Mouse (Mus musculus) fat pad, adult 2 months (tissue): ENCODE results near the gene Atp5c1.

Experiments
- DNase-seq: peaks from one replicate; pipeline ENCODE4 v3.0.0-alpha.2; 2011; ENCODE audit warnings: low read depth, low spot score; ENCODE audit errors: extremely low read depth

Gene Atp5c1

DNA sequence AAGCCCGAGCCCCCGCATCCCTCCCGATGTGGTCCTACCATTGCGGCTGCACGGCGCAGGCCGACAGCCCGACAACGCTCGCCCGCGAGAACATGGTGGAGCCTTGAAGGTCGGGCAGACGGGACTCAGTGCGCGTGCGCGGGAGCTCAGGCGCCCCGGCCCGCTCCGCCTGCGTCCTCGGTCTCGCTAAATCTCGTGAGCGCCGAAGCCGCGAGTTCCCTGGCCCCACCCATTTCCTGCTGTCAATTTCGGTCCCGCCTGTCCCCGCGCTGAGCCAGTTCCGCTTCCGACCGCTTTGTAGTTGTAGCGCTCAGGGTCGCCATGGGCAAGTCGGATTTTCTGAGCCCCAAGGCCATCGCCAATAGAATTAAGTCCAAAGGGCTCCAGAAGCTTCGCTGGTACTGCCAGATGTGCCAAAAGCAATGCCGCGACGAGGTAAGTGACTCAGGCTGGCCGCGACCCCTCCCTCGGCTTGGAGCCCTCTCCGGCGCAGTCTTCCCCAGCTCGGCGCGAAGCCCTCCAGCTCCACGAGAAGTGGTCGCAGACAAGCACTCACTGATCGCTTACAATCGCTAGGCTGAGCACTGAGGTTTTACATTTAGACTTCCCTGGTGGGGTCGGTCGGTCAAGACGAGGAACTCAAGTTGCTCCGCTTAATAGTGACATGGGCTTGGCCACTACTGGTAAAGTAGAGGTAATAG, at the start of gene Atp5c1, which contains the start of gene Kin:
Atp5c1 (minus strand) TSS at position 201 of the 701 bp plus-strand sequence.
Kin (plus strand) TSS at position 284 of the 701 bp plus-strand sequence.
- peak; percentile 30 for DNase-seq

DNA sequence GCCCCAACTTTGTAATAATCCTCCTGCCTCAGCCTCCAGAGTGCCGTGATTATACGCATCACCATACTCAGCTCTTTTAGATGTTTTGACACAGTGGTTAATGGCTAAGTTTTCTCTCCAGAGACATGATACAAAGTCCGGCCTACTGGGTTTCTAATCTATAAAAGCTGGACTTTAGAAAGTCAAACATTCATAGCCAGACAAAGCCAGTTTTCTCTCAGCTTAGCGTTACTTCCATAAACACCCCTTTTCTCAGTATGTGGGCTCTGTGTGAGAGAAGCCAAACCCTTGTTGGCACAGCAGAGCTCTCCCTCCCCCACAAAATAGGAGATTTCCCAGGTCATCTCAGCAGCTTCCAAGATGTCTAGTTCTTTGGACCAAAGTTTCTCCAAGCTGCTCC, 48.3 kb upstream of the Atp5c1 start:
- no peak for DNase-seq

DNA sequence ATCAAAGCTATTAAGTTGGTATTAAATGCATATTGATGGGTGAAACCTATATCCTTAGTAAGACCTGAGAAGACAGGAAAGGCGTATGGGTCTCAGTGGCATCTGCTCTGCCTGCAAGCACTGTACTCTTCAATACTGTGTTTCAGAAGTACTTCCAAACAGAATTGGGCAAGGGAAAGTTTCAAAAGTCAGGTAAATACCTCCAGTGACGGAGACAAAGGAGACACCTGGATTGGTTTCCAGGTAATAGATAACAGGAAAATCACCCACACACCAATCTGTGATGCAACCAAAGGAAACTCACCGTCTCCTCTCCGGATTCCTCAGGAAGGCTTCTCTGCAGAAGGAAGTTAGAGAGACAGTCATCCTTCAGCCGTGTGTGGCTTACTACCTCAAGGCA, 47.2 kb upstream of the Atp5c1 start:
- peak; percentile 39 for DNase-seq

DNA sequence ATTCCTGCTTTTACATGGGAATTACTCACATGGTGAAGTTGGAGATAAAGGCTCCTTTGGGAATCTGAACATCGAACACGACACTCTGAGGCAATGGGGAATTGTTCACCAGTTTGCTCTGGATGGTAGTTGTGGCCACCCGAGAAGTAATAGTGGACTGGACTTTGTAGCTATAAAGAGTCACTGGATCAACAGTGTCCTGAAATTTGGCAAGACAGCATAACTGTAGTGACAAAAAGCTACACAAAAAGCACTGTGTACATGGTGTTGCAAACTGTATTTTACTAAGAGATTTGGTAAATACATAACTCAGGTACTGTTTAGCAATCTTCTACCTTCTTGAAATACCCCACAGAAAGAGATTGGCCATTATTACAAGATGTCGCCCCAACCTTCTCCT, 45.8 kb upstream of the Atp5c1 start:
- no peak for DNase-seq

DNA sequence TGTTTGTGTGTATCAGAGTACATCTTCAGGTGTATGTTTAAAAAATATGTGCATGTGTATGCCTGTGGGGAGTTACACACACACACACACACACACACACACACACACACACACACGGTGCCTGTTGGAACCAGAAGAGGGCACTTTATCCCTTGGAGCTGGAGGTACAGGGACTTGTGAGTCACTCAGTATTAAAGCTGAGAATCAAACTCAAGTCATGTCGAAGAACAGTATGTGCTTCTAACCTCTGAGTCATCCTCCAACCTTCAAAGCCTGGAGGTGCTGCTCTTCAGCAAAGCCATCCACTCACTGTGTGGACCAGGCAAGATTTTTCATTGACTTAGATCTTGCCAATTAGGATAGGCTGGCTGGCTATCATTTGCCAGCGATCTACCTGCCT, 41.5 kb upstream of the Atp5c1 start:
- DNase-seq = no peak

DNA sequence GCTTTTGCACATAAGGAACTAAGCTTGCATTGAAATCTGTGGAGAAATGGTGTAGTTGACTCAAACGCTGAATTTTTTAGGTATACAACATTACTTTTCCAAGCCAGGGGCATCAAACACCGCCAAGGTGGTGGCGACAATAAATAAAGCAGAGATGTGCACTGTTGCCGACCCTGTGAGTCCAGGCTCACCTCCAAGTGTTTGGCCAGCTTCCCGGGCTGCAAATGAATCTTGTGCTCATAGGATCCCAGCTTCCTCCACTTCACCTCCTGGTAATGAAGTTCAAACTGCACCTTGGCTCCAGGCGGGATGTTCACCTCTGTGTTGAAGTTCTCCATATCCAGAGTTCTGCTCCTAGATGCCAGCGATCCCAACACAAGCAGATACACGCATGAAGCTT, 39.0 kb upstream of the Atp5c1 start:
- no peak for DNase-seq

DNA sequence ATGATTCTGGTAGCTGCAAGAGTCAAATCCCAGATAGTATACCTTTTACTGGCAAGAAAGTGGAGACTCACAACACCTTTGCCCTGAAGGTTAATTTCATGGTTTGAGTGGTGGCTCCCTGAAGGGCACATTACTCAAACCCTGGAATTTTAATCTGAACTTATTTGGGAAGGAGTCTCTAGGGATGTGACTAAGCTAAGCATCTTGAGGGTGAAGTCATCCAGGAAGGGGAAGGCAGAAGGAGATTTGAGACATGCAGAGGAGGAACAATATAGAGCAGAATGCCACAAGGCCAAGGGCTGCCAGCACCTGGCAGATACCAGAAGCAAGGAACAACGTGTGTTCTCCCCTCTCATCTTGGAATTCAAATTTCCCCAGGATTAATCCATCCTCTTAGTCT, 38.4 kb upstream of the Atp5c1 start:
- DNase-seq = no peak

DNA sequence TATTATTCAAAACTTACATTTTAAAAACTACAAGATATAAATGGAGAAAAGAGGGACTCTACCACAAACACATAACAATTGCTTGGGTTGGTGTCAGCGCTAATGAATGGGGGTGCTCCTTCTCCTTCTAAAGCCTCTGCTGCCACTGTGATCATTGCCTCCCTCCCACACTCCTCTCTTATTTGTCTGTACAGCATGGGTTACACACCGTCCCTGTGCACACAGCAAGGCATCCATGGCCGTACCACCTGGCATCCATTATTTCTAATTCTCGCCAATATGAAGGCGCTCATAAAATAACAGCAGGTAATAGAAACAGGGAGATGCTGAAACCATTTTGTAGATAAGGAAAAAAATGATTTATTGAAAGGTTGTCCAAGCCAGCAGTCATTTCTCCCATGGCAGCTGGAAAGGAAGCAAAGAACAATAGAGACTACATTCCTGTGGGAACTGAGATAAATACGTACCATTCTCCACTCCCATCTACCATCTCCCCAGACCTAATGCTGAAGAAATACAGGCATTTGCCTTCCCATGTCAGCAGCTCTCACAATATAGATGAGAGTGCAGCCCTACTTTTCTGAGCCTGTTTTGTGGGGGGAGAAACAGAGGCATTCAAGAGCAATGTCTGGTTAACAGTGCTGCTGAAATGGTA, 28.4 kb upstream of the Atp5c1 start:
- no peak for DNase-seq

DNA sequence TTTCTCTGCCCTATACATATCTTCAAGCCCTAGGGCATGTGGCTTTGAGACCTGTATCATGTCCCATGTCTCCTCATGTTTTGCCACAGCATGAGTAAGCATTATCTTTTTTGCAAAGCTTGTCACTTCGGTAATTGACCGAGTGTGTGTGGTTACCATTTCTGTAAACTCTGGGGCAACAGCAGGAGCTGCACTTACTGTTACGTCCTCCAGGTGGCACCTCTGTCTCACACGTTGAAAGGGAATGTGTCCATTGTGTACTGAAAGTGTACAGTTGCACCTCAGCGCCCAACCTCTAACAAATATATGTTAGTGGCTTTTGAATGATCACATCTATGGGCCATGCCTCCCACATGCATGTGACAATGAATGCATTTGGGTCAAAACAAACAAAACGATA, 20.9 kb upstream of the Atp5c1 start:
- DNase-seq = no peak

DNA sequence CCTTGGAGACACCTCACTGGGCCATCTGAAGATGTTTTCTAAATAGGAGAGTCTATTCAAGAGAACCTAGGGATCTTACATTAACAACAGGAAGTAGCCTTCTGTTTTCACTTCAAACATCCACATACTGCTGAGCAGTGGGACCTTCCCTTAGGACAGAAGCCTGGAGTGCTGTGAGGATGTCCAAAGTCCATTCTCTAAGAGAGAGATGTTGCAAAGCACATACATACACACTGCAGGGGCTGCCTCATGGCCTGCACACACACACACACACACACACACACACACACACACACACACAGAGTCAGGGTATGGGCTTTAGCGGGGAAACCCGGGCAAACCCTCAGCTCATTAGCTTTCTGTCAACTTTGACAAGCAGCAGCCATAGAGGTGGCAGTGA, 20.2 kb upstream of the Atp5c1 start:
- no peak for DNase-seq

DNA sequence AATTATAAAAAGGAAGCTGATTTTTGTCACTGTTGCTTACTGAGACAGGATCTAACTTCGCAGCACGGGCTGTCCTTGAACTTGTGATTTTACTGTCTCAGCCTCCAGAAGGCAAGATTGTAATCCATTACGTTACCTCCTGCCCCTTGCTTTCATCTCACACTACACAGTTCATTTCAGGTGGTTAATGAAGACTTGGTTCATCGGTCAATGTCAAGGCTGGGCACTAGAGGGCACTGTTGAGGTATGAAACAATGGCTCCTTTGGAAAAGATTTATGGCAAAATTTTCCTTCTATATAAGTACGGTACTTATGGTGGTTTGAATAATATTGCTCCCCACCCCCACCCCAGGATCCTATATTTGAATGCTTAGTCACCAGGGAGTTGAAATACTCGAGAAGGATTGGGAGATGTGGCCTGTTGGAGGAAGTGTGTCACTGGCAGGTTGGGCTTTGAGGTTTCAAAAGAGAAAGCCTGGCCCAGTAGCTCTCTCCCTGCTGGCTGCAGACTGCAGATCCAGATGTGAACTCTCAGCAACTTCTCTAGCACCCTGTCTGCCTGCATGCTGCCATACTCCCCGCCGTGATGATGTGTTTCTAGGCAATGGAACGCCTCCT, 18.4 kb upstream of the Atp5c1 start:
- DNase-seq = no peak

DNA sequence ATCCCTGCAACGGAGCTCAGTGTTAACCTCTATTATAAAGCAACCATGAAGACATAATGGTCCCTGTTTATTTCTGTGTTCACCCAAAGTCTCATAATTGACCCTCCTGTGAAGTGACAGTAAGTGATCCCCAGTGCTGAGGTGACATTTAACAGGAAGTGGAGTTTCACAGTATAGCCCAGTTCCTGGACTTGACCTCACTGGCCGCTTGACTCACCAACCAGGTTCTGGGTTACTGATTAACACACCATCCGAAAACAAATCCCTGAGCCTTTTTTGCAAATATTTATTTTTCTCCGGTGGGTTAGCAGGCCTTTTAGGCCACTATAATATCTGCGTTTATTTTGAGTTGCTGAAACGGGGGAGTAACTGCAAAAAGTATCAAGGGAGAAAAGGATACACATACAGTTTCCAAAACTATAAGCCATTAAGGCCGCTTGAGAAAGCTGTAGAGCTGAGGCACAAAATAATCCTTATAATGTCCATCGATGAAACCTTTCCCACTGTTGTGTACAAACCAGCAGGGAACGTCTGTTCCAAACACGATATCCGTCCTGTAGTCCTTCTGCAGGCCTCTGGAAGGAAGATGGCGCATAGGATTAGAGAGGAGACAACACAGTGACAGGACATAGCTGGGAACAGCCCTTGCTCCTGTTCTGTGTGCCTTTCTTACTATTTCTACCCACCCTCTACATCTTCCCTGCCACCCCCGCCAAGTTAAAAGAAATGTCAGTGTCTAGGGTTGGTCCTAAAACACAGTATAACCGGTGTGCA, 14.2 kb upstream of the Atp5c1 start:
- DNase-seq = no peak

DNA sequence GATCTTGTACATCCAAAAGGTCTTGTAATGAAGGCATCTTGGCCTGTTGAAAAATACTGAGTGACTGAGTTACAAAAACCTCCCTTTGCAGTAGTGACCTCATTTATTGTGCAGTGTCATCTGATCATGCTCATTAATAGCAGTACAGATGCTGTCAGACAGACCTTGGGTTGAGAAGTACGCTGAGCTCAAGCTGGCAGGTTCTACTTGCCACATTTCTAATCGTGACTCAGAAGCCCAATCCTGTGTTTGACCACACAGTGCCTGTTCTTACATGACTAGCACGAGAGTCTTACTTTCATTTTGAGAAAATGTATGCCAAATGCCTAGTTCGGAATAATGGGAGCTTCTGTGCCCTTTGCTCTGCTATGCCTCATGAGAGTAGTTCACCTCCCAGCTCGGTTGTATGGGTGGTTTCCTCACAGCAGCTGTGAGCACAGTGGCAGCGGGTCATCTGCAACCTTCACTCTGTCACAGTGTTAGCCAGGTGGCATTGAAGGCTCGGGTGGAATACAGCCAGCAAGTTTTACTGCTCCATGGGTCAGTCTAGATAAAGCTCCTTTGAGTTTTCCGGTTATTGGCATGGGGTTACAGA, 7.0 kb upstream of the Atp5c1 start:
- no peak for DNase-seq

DNA sequence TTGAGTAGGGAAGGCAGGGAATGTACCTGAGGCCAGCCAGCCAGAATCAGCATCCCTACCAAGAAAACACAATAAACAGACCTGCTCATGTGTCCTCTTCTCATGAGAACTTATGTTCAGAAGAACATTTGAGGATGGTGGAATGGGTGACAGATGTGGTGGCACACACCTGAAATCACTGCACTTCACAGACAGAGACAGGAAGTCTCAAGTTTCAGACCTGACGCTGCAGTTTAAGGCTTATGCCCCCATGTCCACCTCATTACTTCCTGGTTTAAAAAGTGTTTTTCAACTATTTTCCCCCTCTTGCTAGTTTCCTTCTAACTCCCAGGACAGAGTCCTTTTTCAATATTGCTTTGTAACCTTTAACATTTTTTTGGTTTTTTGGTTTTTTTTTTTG, 2.4 kb upstream of the Atp5c1 start:
- DNase-seq = no peak

DNA sequence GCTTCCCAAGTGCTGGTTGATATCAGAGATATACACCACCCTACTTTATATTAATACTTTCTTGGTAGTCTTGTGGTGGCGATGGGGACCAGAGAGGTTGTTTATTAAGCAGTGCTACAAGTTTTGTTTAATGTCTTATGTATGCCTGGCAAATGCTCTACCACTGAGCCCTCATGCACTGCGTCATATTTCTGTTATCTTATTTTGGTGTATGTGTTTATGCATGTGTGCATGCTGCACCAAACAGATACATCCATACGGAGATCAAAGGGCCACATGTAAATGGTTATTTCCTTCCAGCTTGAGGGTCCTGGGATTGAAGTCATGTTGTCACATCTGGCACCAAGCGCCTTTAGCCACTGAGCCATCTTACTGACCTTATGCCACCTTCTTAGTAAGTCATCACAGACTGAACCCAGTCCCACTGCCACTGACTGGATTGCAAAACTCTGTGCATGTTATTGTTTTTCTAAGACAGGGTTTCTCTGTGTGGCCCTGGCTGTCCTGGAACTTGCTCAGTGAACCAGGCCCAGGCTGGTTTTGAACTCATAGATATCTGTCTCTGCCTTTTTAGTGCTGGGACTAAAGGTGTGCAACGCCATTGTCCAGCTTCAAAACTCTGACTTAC, 1.3 kb upstream of the Atp5c1 start:
- DNase-seq = no peak

DNA sequence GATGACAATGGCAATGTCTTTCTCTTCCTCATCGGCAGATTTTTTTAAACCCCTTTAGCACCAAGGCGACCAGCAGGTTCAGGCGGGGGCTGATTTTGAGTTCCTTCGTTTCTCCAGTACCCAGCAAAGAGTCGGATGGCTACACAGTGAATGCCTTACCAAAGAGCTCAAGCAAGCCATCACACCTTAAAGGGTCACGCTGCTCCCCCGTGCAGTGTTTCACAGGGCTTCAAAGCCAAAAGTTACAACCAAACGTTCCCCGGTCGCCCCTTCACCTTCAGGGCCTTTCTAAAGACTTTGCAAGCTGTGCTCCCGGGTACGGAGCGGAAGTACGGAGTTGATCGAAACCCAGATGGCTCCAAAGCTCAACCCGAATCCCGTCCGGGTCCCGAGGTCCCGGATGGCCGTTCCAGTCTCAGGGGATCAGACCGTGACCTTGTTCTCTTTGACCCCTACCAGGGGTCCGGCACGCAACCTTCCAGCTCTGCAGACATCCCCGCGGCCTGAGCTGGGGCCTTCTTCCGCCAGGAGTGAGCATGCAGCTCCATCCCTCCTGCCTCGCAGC, 483 bp downstream of the Atp5c1 start:
- no peak for DNase-seq

DNA sequence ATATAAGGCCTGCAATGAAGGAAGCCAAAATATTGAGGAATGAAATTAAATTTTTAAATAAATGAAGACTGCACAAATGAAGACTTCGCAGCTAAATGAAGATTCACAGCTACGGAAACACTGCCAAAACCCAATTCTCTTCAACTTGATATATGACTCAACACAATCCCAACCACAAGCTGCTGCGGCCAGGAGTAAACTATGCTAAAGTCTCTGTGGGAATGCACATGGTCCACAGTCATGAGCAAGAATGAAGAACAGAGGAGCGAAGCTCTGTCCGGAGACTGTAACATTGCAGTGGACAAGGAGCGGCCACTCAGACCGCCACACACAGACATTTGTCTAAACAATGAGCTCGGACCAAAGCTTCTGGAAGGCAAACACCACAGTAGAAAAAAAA, 3.6 kb downstream of the Atp5c1 start:
- no peak for DNase-seq

DNA sequence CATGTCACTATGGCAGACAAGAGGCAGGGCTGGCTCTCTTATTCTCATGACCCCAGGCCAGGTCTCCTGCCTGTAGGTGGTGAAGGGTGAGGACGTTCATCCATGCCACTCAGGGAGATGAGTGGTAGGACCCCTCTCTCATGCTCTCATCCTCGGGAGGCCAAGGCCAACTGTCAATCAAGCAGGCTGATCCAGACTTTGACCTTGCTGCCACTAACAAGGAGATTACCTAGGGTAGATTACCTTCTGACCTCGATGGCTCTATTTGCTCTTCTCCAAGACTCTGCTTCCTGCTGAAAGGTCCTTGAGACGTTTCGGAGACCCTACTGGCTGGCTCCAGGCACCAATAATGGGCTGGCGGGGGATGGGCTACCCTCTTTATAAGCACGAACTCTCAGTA, 5.8 kb downstream of the Atp5c1 start:
- no peak for DNase-seq

DNA sequence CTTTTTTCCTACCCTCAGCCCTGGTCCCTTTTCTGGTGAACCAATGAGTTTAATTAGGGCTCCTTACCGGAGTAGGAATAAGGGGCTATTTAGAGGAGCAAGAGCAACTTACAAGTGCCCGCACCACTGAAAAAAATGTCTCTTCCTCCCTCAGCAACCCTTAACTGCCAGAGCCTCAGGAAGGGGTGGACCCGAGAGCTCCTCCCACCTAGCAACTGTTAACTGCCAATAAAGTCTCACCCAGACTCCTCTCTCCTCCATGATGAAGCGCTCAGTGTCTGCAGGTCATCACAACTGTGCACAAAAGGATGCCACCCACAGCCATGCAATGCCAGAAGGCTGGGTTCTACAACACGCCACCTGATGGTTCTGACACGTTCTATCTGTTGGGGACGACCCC, 8.6 kb downstream of the Atp5c1 start:
- no peak for DNase-seq

DNA sequence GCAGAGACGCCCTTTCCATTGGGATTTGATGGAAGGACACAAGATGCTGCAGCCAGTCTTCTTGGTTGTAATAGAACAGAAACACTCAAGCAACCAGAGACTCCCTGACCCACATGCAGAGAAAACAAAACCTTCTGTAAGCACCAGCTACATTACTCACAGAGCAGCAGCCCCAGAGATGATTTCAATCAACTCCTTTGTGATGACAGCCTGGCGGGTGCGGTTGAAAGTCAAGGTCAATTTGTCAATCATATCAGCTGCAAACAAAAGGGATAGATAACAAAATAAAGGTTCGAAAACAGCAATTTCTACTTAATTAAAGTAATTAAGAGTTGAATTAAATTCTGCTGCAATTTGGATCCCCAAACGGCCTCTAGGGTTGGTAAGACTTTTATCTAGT, 21.5 kb downstream of the Atp5c1 start:
- no peak for DNase-seq
